Mouse (Mus musculus): ENCODE measurements at regions not wholly inside any gene's neighbourhood (a gene's known extent, or its start where the extent isn't known, plus 50 kb on each side); places are given as distances from the start of the nearest gene placed in this dataset.

- DNase-seq (ENCODE audit: low spot score in 2 of 2), result no peak
Measured at GRCm38 (mm10) chr1:157014532-157015497, 75.4 kb upstream of the Ralgps2 start.

- DNase-seq (ENCODE audit: low spot score in 2 of 2), result no peak
Measured at GRCm38 (mm10) chr1:157013669-157014048, 74.2 kb upstream of the Ralgps2 start.

- DNase-seq (ENCODE audit: low spot score in 2 of 2), result no peak
Measured at GRCm38 (mm10) chr1:157012950-157013668, 73.7 kb upstream of the Ralgps2 start.

- DNase-seq (ENCODE audit: low spot score in 2 of 2), result no peak
Measured at GRCm38 (mm10) chr1:157011226-157011625, 71.8 kb upstream of the Ralgps2 start.

- no peak for DNase-seq (ENCODE audit: low spot score in 2 of 2)
Measured at GRCm38 (mm10) chr1:157009427-157009826, 70.0 kb upstream of the Ralgps2 start.

- no peak for DNase-seq (ENCODE audit: low spot score in 2 of 2)
Measured at GRCm38 (mm10) chr1:157007891-157008730, 68.7 kb upstream of the Ralgps2 start.

GRCm38 (mm10) chr1:157004312-157005074 lies 65.1 kb upstream of the Ralgps2 start:
- no peak for DNase-seq (ENCODE audit: low spot score in 2 of 2)

- DNase-seq (ENCODE audit: low spot score in 2 of 2), result no peak
Measured at GRCm38 (mm10) chr1:157003034-157003433, 63.6 kb upstream of the Ralgps2 start.

GRCm38 (mm10) chr1:157002258-157002657 lies 62.8 kb upstream of the Ralgps2 start:
- no peak for DNase-seq (ENCODE audit: low spot score in 2 of 2)

GRCm38 (mm10) chr1:157001008-157001660 lies 61.7 kb upstream of the Ralgps2 start:
- no peak for DNase-seq (ENCODE audit: low spot score in 2 of 2)

- no peak for DNase-seq (ENCODE audit: low spot score in 2 of 2)
Measured at GRCm38 (mm10) chr1:156999947-157000346, 60.5 kb upstream of the Ralgps2 start.

- DNase-seq (ENCODE audit: low spot score in 2 of 2), result no peak
Measured at GRCm38 (mm10) chr1:156999272-156999671, 59.8 kb upstream of the Ralgps2 start.

GRCm38 (mm10) chr1:156997476-156998305 lies 58.3 kb upstream of the Ralgps2 start:
- no peak for DNase-seq (ENCODE audit: low spot score in 2 of 2)

GRCm38 (mm10) chr1:156997033-156997432 lies 57.6 kb upstream of the Ralgps2 start:
- no peak for DNase-seq (ENCODE audit: low spot score in 2 of 2)

- DNase-seq (ENCODE audit: low spot score in 2 of 2), result no peak
Measured at GRCm38 (mm10) chr1:156996084-156996880, 56.9 kb upstream of the Ralgps2 start.

GRCm38 (mm10) chr1:156995180-156995951 lies 55.9 kb upstream of the Ralgps2 start:
- DNase-seq (ENCODE audit: low spot score in 2 of 2), result no peak

- DNase-seq (ENCODE audit: low spot score in 2 of 2), result no peak
Measured at GRCm38 (mm10) chr1:156994644-156995016, 55.2 kb upstream of the Ralgps2 start.

Data from adrenal gland, adult 18-20 months (tissue).